21 mouse cellular contexts compared by ENCODE assay signal in the genomic region with DNA sequence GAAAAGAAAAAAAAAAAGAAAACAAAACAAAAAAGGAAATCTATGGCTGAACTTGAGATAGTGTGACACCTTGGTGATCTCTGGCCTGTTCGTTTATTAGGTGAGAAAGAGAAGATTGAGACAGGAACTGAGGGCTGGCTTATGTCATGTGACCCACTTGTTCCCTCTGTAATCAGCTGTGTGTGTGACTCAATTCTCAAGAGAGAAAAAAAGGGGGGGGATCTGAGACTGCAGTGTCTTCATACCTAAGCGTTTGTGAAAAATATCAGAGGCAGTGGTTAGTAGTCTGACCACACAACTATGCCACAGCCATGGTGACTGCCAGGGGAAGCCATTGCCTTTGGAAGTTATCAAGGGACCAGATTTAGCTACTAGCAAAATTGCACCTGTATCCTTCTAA.
A peak's percentile ranks its signal among the peaks of the same experiment; 100 is the strongest.
DNase-seq lines count a peak whose midpoint lies in the region; ATAC-seq and TF ChIP-seq lines count a peak whose summit lies in the region.
"Had no signal": no experiment of that assay in that cellular context is flagged by ENCODE, and none has a peak within 500 bp of the region (broad histone marks: within the 10 kb centered on the region; RNA-seq: fewer than 3 reads in every experiment).

No protein-coding gene starts in this region.

- no peak overlapping the region for H3K27ac ChIP-seq in heart, embryonic 16.5 days (ENCODE audit: low read length)
- H3K27ac ChIP-seq: embryonic facial prominence, embryonic 12.5 days; hindbrain, embryonic 14.5 days; kidney, postnatal 0 days; layer of hippocampus, adult 2 months; liver, embryonic 13.5 days; neural tube, embryonic 15.5 days had no signal

- intact Hi-C loops in heart, postnatal 14 days (cut with DNase I), result no loop called here

- H3K27me3 ChIP-seq in heart, embryonic 16.5 days (ENCODE audit: control insufficient read depth, insufficient read depth, low read length), result no peaks in the 10 kb centered on the region
- no peaks in the 10 kb centered on the region for H3K27me3 ChIP-seq in C2C12 (ENCODE audit: control insufficient read depth, insufficient read depth, insufficient read length)
- H3K27me3 ChIP-seq: embryonic facial prominence, embryonic 12.5 days; forebrain, embryonic 15.5 days; liver, embryonic 13.5 days; lung, embryonic 15.5 days; neural tube, embryonic 15.5 days had no signal

- H3K79me3 ChIP-seq in C2C12 (ENCODE audit: low read depth), result no peaks in the 10 kb centered on the region

- DNase-seq in heart, postnatal 14 days, result no peak
- peak; percentile 37 for DNase-seq in brain, adult 2 months (ENCODE audit: low read depth, low spot score)
- DNase-seq in right cerebral cortex, adult 2 months (ENCODE audit: low spot score in 2 of 2), result no peak
- no peak for DNase-seq in left cerebral cortex, adult 9 months (ENCODE audit: low spot score in 2 of 2)
- DNase-seq: cerebellum, adult 18-20 months; cerebellum, postnatal 36 days; liver, embryonic 13.5 days; right cerebral cortex, postnatal 4 days; thymus, postnatal 25 days had no signal

- H3ac ChIP-seq in C2C12 (ENCODE audit: control insufficient read depth, insufficient read length, low read depth), result no peak overlapping the region

- 15% methylated on average over 2 of the region's 2 CpGs for WGBS in heart, embryonic 16.5 days

- ATAC-seq in heart, embryonic 16.5 days (replicated peaks; ENCODE audit: extremely low read depth, insufficient read depth, low FRiP score), result peak; percentile 37; the same call in 1 of the 2 replicates
- peak; percentile 61 for ATAC-seq in megakaryocyte progenitor cell, adult 5-6 weeks (replicated peaks; ENCODE audit: poor library complexity)
- ATAC-seq: intestine, postnatal 0 days had no signal

- no peak overlapping the region for H3K9ac ChIP-seq in heart, embryonic 16.5 days (ENCODE audit: low read length)
- H3K9ac ChIP-seq: embryonic facial prominence, embryonic 12.5 days; forebrain, embryonic 15.5 days; hindbrain, embryonic 14.5 days; liver, embryonic 13.5 days; lung, embryonic 15.5 days; neural tube, embryonic 15.5 days had no signal

- no peak for TF ChIP-seq CTCF in C2C12 (IDR thresholded peaks at IDR 0.05; ENCODE audit: control insufficient read depth, insufficient read depth, insufficient read length)

- no peaks in the 10 kb centered on the region for H3K36me3 ChIP-seq in heart, embryonic 16.5 days (ENCODE audit: control insufficient read depth, insufficient read depth)
- H3K36me3 ChIP-seq in C2C12 (ENCODE audit: control insufficient read depth, insufficient read depth), result no peaks in the 10 kb centered on the region
- H3K36me3 ChIP-seq: embryonic facial prominence, embryonic 12.5 days; forebrain, embryonic 15.5 days; liver, embryonic 13.5 days; lung, embryonic 15.5 days; neural tube, embryonic 15.5 days had no signal

- H3K4me3 ChIP-seq in heart, embryonic 16.5 days (ENCODE audit: low read length), result no peak overlapping the region
- H3K4me3 ChIP-seq in C2C12 (ENCODE audit: insufficient read depth, poor library complexity, severe bottlenecking), result no peak overlapping the region
- H3K4me3 ChIP-seq: embryonic facial prominence, embryonic 12.5 days; forebrain, embryonic 15.5 days; layer of hippocampus, adult 2 months; liver, embryonic 13.5 days; lung, embryonic 15.5 days; megakaryocyte, embryonic 14.5 days; neural tube, embryonic 15.5 days had no signal

- no peak overlapping the region for H3K4me2 ChIP-seq in heart, embryonic 16.5 days (ENCODE audit: low read depth, low read length)
- H3K4me2 ChIP-seq: embryonic facial prominence, embryonic 12.5 days; forebrain, embryonic 15.5 days; hindbrain, embryonic 14.5 days; liver, embryonic 13.5 days; lung, embryonic 15.5 days; neural tube, embryonic 15.5 days had no signal

- no peaks in the 10 kb centered on the region for H3K79me2 ChIP-seq in C2C12 (ENCODE audit: control insufficient read depth, insufficient read depth)

- peaks cover 7% of the 10 kb centered on the region; the same call in 1 of the 2 replicates for H3K4me1 ChIP-seq in heart, embryonic 16.5 days (ENCODE audit: control insufficient read depth, insufficient read depth, low read length)
- H3K4me1 ChIP-seq: embryonic facial prominence, embryonic 12.5 days; liver, embryonic 13.5 days had no signal

- H3K9me3 ChIP-seq in heart, embryonic 16.5 days (replicated peaks; ENCODE audit: control insufficient read depth, low read length), result 0 out of 2 replicates have a peak, but pooled peaks cover 4% of the 10 kb centered on the region
- H3K9me3 ChIP-seq: embryonic facial prominence, embryonic 12.5 days; forebrain, embryonic 15.5 days; liver, embryonic 13.5 days; lung, embryonic 15.5 days; neural tube, embryonic 15.5 days had no signal

TF ChIP-seq in C2C12, 6 proteins besides CTCF, POLR2A, EP300 and RAD21:
- no peak for TF ChIP-seq FOSL1 (IDR thresholded peaks at IDR 0.05; ENCODE audit: insufficient read depth, low read length, poor library complexity, severe bottlenecking)
- TF ChIP-seq CEBPB (IDR thresholded peaks at IDR 0.05; ENCODE audit: low read depth), result no peak
- TF ChIP-seq USF1 (IDR thresholded peaks at IDR 0.05; ENCODE audit: low read depth), result peak; percentile 17
- no peak for TF ChIP-seq MAX (IDR thresholded peaks at IDR 0.05)
